Mouse (Mus musculus): ENCODE measurements at regions not wholly inside any gene's neighbourhood (a gene's known extent, or its start where the extent isn't known, plus 50 kb on each side); places are given as distances from the start of the nearest gene placed in this dataset.

- TF ChIP-seq GATA1 (IDR thresholded peaks at IDR 0.05; ENCODE audit: low read length), result no peak
- TF ChIP-seq TAL1 (IDR thresholded peaks at IDR 0.05; ENCODE audit: low read length), result no peak
These were observed 236.3 kb downstream of the Cd83 start for GRCm38 (mm10) chr13:44020851-44021250.

Measured in erythroblast, embryonic 14.5 days (primary cell).